Mouse (Mus musculus): ENCODE data around the gene Agap1. TPM values are rescaled to one million over a fixed set of nuclear protein-coding genes. Genes with fewer than 3 reads are reported as not detected.

Agap1 gene
- polyA plus RNA-seq, 1 experiment: 4.3 TPM

DNA sequence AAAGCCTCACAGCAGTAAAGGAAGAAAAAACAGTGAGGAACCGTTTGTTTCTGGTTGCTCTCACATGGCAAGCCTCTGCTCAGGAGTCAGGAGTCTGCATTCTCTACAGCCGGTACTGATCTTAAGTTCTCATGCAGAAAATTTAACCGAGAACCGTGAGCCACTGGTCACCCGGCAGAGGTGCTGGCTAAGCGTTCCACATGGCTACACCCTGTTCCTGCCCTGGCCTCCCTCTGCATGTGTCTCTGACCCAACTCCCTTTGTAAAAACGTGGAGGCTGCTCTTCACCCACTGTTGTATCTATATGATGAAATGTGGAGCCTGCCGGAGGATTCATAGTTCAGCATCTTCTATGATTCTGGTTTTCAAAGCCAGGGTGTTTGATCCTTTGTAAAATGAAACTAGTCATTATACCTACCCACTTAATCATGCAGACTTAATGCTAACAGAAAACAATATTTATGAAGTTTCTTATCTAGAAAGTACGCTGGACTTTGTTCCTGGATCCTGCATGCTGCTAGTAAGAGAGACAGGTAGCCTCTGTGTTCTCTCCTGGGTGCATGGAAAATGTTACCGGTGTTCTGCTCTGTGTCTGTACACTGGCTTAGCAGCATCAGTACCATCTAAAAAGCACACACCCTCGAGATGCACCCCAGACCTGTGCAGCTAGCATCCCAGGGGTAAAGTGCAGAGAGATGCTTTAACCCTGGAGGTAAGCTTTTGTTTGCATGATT is 396.2 kb downstream of the Agap1 start:
- WGBS: 88% methylated on average over 11 of the region's 11 CpGs

DNA sequence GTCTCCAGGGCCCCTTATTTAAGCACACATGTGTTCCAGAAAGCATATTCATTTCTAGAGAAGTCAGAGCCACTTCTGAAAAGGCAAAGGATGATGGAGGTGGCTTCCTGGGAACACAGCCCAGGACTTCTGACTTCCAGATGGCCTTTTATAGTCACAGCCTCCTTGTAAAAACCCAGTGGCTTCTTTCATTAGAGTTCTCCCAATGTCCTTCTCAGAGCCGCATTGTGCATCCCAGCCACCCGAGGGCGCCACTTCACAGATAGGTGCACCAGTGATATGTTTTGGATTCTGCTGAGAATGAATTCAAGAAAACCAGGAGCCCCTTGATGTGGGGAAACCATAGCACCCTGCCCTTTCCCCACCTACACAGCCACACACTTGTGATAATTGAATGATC is 404.6 kb downstream of the Agap1 start:
- Histone ChIP-seq H3K4me3 (ENCODE audit: control insufficient read depth, insufficient read depth, low read length) (no peak overlapping the region), H3K27me3 (ENCODE audit: control insufficient read depth, insufficient read depth, low read length) (no peaks in the 10 kb centered on the region), H3K27ac (ENCODE audit: control insufficient read depth, insufficient read depth, low read length) (no peak overlapping the region), H3K36me3 (ENCODE audit: control insufficient read depth, insufficient read depth, low read length) (no peaks in the 10 kb centered on the region), H3K4me1 (replicated peaks; ENCODE audit: control insufficient read depth, insufficient read depth, low read length) (no peaks in the 10 kb centered on the region)
- WGBS: 30% methylated on average over 3 of the region's 3 CpGs
- no peak for DNase-seq
- TF ChIP-seq CTCF (IDR thresholded peaks at IDR 0.05; ENCODE audit: borderline replicate concordance, control insufficient read depth, extremely low read depth, insufficient read depth, low read length, poor library complexity): no peak
- TF ChIP-seq POLR2A (IDR thresholded peaks at IDR 0.05; ENCODE audit: control insufficient read depth, extremely low read depth, insufficient read depth, low read length, poor library complexity): no peak

More for the DNA sequence above, 396.2 kb downstream of the Agap1 start:
- Histone ChIP-seq H3K4me3 (ENCODE audit: control insufficient read depth, insufficient read depth, low read length) (no peak overlapping the region), H3K27ac (ENCODE audit: control insufficient read depth, insufficient read depth, low read length) (no peak overlapping the region), H3K27me3 (ENCODE audit: control insufficient read depth, insufficient read depth, low read length) (no peaks in the 10 kb centered on the region), H3K36me3 (ENCODE audit: control insufficient read depth, insufficient read depth, low read length) (no peaks in the 10 kb centered on the region), H3K4me1 (replicated peaks; ENCODE audit: control insufficient read depth, insufficient read depth, low read length) (no peaks in the 10 kb centered on the region)
- TF ChIP-seq POLR2A (IDR thresholded peaks at IDR 0.05; ENCODE audit: control insufficient read depth, extremely low read depth, insufficient read depth, low read length, poor library complexity) (no peak), CTCF (IDR thresholded peaks at IDR 0.05; ENCODE audit: borderline replicate concordance, control insufficient read depth, extremely low read depth, insufficient read depth, low read length, poor library complexity) (no peak)
- DNase-seq: no peak

DNA sequence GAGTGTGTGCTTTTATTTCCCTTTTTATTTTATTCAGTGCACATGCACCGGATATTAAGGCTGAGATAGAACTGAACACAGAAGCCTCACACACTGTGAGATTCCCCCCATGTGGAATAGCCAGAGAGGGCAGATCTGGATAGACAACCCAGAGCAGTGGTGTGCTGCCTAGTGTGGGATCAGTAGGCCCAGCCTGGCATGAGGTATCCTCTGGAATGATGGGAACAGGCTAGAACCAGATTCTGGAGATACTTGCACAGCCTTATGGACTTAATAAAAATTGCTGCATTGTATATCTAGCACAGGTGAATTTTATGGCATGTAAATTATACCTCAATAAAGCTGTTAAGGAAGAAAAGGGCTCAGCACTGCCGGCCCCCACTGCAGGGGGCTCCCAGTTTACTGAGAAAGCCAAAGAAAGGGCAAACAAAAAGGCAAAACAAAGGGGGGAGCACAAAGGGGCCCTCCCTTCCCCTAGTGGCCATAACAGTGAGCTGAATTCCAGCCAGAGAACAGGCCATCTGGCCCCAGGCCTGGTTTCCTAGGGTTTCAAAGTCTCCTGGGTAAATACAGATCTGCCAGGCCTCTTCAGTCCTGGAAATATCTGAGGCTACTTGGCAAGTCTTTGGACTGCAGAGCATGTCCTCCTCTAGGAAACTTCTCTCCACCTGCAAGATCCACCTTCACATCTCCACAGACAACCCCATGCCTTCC is 405.6 kb downstream of the Agap1 start:
- Histone ChIP-seq H3K27me3 (ENCODE audit: control insufficient read depth, insufficient read depth, low read length) (no peaks in the 10 kb centered on the region), H3K27ac (ENCODE audit: control insufficient read depth, insufficient read depth, low read length) (no peak overlapping the region)
- 97% methylated on average over 2 of the region's 2 CpGs for WGBS

DNA sequence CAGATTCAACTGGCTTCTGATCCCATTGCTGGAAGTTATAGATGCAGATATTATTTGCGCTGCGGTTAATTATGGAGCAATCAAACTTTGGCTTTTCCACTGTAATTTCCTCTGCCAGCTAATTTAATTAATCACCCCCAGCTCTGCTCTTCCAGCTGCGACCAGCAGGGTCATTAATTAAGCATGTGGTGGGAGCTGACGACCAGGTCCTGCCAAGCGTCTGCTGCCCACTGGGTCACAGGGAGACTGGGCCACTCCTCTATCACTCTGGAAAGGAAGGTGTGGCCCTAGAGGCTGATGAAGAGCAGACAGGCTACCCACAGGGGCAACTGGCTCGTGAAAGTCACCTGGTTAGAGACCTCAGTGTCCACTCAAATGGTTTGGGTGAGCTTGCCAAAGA is 411.2 kb downstream of the Agap1 start:
- no peak for TF ChIP-seq CTCF (IDR thresholded peaks at IDR 0.05; ENCODE audit: borderline replicate concordance, control insufficient read depth, extremely low read depth, insufficient read depth, low read length, poor library complexity)
- TF ChIP-seq POLR2A (IDR thresholded peaks at IDR 0.05; ENCODE audit: control insufficient read depth, extremely low read depth, insufficient read depth, low read length, poor library complexity): no peak
- H3K4me3 ChIP-seq (ENCODE audit: control insufficient read depth, insufficient read depth, low read length): no peak overlapping the region
- H3K27me3 ChIP-seq (ENCODE audit: control insufficient read depth, insufficient read depth, low read length): no peaks in the 10 kb centered on the region
- DNase-seq: no peak
- 87% methylated on average over 6 of the region's 6 CpGs for WGBS
- H3K4me1 ChIP-seq (replicated peaks; ENCODE audit: control insufficient read depth, insufficient read depth, low read length): no peaks in the 10 kb centered on the region
- H3K27ac ChIP-seq (ENCODE audit: control insufficient read depth, insufficient read depth, low read length): no peak overlapping the region
- no peaks in the 10 kb centered on the region for H3K36me3 ChIP-seq (ENCODE audit: control insufficient read depth, insufficient read depth, low read length)

More for the DNA sequence above, 405.6 kb downstream of the Agap1 start:
- no peak for DNase-seq
- H3K4me1 ChIP-seq (replicated peaks; ENCODE audit: control insufficient read depth, insufficient read depth, low read length): no peaks in the 10 kb centered on the region
- no peak overlapping the region for H3K4me3 ChIP-seq (ENCODE audit: control insufficient read depth, insufficient read depth, low read length)
- TF ChIP-seq POLR2A (IDR thresholded peaks at IDR 0.05; ENCODE audit: control insufficient read depth, extremely low read depth, insufficient read depth, low read length, poor library complexity) (no peak), CTCF (IDR thresholded peaks at IDR 0.05; ENCODE audit: borderline replicate concordance, control insufficient read depth, extremely low read depth, insufficient read depth, low read length, poor library complexity) (no peak)
- no peaks in the 10 kb centered on the region for H3K36me3 ChIP-seq (ENCODE audit: control insufficient read depth, insufficient read depth, low read length)

DNA sequence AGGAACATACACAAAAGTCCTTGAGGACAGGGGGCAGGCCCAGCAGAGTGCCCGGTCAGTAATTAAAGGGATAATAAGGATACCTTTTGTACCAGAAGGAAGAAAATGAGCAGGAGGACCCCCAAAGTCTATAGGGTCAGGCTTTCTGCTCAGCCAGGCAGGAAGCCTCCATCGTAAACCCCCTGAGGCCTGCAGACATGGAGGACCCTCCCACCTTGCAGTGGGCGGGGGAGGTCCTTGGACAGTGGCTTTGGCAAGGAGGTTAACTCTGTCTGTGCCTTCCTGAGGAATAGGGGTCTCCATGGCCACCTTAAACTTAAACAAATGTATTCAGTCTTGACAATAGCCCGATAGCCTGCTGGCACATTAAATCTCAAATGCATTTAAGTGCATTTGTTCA is 413.2 kb downstream of the Agap1 start:
- Histone ChIP-seq H3K4me1 (replicated peaks; ENCODE audit: control insufficient read depth, insufficient read depth, low read length) (no peaks in the 10 kb centered on the region), H3K27me3 (ENCODE audit: control insufficient read depth, insufficient read depth, low read length) (no peaks in the 10 kb centered on the region), H3K4me3 (ENCODE audit: control insufficient read depth, insufficient read depth, low read length) (no peak overlapping the region), H3K27ac (ENCODE audit: control insufficient read depth, insufficient read depth, low read length) (no peak overlapping the region), H3K36me3 (ENCODE audit: control insufficient read depth, insufficient read depth, low read length) (no peaks in the 10 kb centered on the region)
- no peak for DNase-seq
- 91% methylated on average over 4 of the region's 4 CpGs for WGBS
- no peak for TF ChIP-seq CTCF (IDR thresholded peaks at IDR 0.05; ENCODE audit: borderline replicate concordance, control insufficient read depth, extremely low read depth, insufficient read depth, low read length, poor library complexity)
- no peak for TF ChIP-seq POLR2A (IDR thresholded peaks at IDR 0.05; ENCODE audit: control insufficient read depth, extremely low read depth, insufficient read depth, low read length, poor library complexity)

DNA sequence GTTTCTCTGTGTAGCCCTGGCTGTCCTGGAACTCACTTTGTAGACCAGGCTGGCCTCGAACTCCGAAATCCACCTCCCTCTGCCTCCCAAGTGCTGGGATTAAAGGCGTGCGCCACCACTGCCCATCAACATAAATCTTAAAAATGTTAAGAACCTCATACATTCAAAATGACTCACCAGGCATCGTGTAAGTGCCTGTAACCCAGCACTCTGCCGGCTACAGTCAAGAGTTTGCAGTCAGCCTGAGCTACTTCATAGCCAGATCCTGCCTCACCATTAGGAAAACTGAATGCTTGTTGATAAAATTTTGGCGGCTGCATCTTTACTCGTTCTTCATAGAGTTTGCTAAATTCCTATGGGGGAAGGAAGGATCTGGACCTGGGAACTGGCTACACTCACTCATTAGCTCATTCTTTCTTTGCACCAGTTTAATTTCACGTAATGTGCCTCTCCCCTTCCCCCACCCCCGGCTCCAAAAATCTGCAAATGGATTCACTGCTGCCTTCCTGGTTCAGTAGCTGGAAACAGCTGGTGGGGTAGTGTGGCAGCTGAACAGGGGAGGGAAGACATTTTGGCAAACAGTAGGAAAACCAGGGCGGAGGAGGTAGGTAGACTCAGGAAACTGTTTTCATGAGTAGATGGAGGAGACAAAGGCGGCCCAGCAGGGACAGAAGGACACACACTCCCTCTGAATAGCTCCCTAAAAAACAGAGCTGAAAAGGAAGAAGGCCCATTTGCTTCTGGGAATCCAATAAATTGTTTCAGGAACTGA is 415.7 kb downstream of the Agap1 start:
- Histone ChIP-seq H3K36me3 (ENCODE audit: control insufficient read depth, insufficient read depth, low read length) (no peaks in the 10 kb centered on the region), H3K27me3 (ENCODE audit: control insufficient read depth, insufficient read depth, low read length) (no peaks in the 10 kb centered on the region), H3K4me1 (replicated peaks; ENCODE audit: control insufficient read depth, insufficient read depth, low read length) (no peaks in the 10 kb centered on the region), H3K27ac (ENCODE audit: control insufficient read depth, insufficient read depth, low read length) (no peak overlapping the region), H3K4me3 (ENCODE audit: control insufficient read depth, insufficient read depth, low read length) (no peak overlapping the region)
- TF ChIP-seq POLR2A (IDR thresholded peaks at IDR 0.05; ENCODE audit: control insufficient read depth, extremely low read depth, insufficient read depth, low read length, poor library complexity): no peak
- no peak for TF ChIP-seq CTCF (IDR thresholded peaks at IDR 0.05; ENCODE audit: borderline replicate concordance, control insufficient read depth, extremely low read depth, insufficient read depth, low read length, poor library complexity)
- DNase-seq: no peak
- 90% methylated on average over 12 of the region's 12 CpGs for WGBS

All from thymus, adult 2 months (tissue).